Mouse (Mus musculus): ENCODE results near the gene Rpl11.
"Not testable (repeated sequence)": the region's sequence is repeated elsewhere in the genome, so short reads cannot be mapped to it uniquely, and the experiment has no call there.

Gene Rpl11

DNA sequence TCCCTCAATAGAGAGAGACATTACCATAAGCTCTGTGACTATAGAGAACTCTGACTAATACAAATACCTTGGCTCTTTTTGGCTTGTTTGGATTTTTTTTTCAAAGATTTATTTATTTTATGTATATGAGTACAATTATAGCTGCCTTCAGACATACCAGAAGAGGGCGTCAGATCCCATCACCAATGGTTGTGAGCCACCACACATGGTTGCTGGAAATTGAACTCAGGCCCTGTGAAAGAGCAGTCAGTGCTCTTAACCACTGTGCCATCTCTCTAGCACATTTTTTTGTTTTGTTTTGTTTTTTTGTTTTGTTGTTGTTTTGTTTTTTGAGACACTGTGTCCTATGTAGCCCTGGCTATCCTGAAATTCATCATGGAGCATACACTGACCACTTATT, 27.9 kb downstream of the Rpl11 start:
- no peak for DNase-seq

DNA sequence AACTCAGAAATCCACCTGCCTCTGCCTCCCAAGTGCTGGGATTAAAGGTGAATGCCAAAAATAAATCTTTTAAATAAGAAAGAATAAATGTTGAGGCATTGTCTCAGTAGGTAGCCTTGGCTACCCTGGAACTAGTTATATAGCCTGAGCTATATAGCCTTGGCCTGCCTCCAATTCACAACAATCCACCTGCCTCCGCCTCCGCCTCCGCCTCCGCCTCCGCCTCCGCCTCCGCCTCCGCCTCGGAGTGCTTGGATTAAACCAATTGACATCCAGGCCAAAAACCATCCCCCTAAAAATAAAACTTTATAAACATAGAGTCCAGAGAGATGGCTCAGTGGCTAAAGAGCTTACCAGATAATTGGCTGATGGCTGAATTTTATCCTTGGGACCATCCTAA, 30.3 kb downstream of the Rpl11 start:
- DNase-seq = peak; percentile 34

DNA sequence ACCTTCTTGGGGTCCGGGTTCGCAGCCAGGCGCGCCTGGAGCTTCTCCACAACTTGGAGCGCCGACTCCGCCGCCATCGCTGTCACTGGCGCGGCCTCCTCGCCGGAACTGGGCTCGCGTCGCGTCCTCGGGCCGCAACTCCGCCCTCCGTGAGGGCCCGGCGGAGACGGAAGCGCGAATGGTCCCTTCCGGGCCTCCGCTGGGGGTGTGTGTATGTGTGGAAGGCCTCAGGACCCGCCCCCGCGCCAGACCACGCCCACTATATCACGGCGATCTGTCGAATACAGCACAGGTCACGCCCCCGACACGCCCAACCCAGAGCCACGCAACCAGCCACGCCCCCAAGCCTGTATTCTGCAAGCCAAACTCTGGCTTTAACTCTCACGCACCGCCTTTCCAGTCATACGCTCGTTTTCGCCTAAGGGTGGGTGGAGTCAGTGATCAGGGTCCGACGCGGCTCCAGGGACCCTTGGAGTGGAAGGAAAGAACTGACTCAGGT, 31.6 kb downstream of the Rpl11 start, which contains the start of gene Eloa:
TSS of gene Eloa (minus strand) at position 215 of the 499 bp plus-strand sequence.
- DNase-seq = peak; percentile 100

DNA sequence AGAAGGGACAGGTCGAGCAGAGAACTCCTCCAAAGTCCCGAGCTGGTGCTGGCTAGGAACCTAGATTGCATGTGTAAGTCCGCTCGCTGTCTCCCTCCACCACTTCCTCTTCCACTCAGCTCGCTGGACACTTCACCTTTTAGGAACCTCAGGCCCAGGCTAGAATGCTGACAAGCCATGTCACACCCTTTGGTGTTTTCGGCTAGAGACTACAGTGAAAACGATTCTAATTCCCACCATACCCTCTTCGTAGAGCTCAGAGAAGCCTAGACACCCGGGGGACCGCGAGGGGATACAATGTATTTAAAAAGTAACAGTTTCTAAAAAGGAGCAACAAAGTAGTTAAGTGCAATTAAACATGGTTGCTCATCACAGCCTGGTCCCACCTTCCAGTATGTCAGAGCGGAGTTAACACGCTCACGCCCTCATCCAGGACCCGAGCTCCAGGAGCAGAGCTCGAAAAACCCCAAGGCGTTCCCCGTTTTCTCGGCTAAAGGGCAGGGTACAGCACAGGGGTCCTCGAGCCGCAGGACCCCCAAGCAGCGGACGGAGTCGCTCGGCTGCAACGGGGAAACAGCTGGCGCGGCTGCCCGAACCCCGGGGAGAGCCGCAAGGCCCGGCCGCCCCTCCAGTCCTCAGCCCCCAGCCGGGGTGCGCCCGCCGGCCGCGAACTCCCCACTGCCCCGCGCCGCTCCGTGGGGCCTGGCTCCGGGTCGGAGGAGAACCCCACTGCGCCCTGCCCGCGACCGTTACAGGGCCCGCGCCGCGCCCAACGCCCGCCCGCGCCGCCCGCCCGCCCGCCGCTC, 32.3 kb downstream of the Rpl11 start:
- DNase-seq = peak; percentile 34

DNA sequence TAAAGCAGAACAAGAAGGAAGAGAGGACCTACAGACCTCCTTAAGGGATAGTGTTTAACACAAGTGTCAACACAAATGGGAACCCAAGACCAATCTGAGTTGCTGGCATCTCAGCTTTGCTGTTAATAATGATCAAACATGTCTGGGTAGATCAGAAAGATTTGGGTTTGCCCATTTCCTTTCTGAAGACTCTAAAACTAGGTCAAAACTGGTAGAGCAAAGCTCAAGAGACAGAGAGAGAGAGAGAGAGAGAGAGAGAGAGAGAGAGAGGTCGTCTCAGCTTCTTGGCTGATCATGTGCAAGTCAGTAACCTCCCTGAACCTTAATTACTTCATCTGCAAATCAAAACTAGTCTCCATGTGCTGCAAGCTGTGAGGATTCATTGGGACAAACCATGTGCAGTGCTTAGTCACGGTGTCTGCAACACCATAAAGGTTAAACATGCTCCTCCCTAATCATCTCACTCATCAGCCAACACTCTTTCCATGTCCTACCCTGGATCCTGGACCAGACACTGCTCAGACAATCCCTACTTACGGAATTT, 37.1 kb downstream of the Rpl11 start:
- no peak for DNase-seq

DNA sequence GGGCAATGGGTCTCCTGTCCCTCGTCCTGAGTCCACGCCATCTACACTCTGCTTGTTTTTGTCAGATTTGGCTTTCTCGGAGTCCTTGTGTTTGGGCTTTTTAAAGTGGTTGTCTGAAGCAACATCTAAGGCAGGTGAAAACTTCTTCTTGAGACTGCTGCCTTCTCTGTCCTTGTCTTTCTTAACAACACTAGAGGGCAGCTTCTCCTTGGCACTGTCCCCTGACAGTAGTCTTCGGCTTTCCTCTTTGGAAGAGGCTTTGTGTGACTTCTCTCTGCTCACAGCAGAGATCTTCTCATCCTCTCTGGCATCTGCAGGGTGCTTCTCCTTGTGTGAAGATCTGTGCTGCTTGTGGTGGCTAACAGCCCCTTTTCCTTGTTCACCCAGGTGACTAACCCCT, 42.6 kb downstream of the Rpl11 start:
- DNase-seq = no peak

DNA sequence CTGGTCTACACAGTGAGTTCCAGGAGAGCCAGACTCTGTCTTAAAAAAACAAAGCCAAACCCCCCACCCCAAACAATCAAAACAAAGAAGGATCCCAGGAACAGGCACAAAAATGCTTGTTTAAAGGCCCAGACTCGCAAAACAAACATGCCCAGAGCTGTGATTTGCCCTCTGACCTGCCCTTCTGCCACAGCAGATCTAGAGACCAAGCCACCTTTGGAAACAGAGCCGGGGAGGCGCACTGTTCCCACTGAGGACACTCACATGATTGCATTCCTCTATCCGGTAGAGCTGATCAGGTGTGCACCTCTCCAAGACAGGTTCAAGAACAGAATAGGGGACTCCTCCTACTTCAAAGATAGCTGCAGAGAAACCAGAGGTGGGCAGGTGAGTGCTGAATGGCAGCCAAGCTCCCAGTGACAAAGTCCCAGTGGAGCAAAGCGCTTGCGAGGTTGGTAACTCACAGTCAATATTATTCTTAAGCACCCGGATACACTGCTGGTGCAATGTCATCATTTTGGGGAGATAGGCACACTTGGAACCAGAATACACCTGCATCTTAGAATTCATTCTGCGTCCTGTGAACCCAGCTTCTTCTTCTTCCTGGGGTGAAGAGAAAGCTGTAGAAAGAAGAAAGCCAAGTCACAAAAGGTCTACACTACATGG, 44.3 kb downstream of the Rpl11 start:
- DNase-seq = no peak

DNA sequence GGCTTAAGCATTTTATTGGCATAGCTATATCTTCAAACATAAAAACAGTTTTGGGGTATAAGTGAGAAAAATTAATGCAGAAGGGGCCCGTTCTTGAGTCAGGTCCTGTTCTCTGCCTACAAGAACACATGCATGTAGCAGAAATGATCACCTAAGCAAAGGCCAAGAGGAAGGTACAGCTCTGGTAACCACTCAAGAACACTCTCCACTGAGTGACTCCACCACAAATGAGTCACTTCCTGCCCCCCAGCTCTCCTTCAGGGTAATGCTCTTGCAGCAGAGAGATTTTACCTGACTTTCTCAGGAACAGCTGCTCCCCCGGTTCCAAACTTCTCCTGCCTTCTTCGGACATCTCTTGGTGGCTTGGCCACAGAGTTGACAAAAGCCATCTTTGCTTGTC, 46.4 kb downstream of the Rpl11 start:
- no peak for DNase-seq

DNA sequence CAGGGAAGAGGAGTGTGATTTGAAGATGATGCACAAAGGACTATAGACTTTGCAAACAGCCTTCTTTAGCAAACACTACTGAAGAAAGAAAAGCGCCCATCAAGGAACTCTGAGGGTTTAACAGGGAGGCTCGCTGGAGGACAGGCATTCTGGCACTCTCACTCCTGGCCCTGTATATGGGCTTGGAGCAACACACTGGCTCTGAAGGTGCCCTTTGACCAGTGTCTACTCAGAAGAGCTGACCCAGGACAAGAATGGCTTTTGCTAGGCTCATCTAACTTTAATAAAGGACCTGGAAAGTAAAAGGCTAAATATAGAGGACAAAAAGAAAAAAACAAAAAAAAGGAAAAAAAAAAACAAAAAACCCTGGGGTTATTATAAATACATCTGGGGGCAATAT, 48.3 kb downstream of the Rpl11 start:
- DNase-seq = peak; percentile 36

DNA sequence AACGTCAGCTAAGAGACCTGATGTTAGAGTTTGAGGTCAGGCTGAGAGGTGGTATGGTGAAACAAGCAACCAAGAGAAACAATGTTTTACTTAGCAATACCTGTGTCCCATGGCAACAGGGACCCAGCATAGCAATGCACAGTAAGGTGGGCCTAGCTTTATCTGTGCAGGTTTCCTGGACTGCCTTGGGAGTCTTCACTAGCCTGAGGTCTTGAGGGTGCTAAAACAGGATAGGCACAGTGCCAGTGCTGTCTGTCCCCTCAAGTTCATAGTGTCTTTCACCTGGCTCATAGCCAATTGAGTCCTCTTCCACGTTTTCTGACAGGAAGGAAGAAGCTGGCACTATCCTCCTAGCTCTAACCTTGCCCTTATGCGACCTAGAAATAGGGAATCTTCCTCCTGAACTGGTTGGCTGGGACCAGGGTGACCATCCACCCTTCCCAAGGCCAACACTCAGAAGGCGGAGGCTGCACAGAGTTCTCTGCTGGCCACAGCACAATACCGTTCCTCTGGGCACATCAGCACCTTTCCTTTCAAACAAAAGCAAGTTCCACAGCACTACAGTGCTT, 49.0 kb downstream of the Rpl11 start:
- no peak for DNase-seq

DNA sequence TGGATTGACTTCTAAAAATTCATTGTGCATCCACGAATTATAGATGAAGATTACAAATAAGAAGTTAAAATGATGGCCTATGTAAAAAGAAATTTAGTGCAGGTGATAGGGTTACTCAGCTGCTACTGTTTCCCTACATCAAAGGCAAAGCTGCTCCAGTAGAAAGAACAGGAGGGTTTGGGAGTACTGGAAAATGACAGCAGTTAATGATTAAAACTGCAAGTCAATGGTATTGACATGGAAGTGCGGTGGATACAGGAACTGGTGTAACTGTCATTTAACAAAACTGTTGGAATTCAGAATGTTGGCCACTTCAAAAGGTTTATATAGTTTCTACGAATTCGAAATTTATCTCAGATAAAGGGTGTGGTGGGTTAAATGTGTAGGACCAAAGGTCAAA, 58.1 kb downstream of the Rpl11 start:
- no peak for DNase-seq

DNA sequence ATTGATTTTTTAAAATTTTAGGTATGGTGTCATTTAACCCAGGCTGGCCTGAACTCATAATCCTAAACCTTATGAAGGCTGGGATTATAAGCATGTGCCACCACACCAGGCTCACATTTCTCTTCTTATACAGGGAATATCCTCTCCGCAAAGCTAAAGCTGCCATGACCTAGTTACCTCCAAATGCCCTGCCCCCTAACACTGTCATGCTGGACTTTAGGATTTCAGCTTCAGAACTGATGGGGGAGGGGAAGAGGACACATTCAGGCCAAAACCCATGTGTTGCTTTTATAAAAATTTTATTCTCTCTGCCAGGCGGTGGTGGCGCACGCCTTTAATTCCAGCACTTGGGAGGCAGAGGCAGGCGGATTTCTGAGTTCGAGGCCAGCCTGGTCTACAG, 59.3 kb downstream of the Rpl11 start:
- DNase-seq = no peak

DNA sequence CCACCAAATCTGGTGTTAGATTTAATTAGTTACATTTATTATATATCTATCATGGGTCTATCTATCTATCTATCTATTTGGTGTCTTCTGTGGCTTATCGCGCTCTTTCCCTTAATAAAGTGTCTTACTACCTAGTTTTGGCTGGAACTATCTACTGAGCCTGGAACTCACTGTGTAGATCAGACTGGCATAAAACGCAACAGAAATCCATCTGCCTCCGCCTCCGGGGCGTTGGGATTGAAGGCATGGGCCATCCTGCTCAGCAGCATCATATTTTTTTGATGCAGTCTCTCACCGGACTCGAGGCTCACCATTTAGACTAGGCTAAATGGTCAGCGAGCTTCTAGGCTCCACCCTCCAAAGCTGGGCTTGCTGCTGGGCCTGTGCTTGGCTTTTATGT, 65.5 kb downstream of the Rpl11 start:
- no peak for DNase-seq

DNA sequence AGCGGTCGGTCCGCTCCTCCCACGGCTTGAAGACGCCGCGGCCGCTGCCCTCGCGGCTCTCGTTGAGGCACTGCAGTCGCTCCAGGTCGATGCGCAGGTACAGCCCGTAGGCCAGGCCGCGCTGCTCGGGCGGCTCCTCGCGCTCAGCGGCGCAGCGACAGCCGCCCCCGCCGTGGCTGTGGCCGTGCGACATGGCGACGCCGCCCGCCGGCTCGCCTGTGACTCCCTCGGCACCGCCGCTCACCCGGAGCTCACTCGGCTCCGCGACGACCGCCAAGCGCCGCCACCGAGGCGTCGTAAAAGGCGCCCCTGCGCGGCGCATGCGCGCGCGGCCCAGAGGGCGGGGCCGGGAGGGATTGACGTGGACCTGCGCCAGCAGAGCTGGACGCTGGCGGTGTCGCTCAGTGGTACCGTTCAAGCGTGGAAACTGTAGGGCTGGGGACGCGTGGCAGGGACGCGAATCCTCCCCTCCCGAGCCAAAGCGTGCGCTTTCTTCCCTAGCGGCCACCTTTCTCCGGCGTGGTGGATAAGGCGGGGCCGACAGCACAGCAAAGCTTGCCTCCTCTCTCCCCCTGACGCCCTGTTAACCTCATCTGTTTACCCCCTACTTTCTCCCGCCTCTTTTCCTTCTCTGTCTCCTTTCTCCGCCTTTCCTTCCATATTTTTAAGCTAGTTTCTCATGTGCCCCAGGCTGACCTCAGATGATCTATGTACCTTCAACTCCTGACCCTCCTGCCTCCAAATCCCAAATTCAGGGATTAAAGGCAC, 66.1 kb downstream of the Rpl11 start, which contains the start of gene Pithd1:
TSS of gene Pithd1 (minus strand) at position 322 of the 768 bp plus-strand sequence.
- DNase-seq = peak; percentile 94

DNA sequence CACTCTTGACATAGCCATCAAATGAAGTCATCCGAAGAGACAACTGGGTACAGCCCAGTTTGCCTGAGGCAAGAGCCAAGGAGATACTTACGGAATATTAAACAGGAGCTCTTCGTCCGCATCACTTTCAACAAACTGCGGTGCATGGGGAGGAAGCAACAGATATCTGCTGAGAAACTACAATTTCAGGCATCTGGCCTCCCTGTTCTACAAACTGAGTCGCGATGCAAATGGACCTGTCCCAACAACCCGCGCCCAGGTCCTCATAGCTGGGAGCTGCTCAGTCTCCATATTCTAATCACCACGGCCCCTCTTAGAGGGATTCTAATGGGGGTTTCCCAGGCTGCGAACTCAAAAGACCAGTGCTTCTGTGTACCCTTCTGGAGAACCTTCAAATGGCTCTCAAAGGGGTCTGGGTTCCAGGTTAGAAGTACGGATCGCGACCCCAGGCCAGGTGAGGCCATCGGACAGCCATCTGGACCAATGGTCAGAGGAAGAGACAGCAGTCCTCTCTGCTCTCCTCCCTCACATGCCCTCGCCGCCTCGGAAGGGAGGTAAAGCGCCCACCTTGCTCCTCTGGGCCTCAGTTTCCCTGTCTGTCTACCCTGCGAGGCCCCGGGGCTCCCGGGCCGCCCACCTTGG, 66.8 kb downstream of the Rpl11 start:
- no peak for DNase-seq

DNA sequence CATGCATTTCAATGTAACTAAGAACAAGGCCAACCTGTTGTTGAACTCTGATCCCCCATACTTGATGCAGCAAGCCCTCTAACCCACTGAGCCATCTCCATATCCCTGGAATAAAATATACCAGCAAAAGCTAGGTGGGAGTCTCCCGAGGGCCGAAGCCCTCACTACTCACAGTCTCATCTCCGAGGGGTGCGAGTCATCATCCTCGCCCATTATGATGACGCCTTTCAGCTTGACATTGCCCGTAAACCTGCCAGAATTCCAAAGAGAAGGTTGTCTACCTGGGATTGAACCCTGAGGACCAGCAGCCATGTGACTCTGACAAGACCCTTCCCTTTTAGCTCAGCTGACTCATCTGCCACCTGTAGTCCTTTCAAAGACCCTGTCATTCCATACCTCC, 67.5 kb downstream of the Rpl11 start:
- no peak for DNase-seq

DNA sequence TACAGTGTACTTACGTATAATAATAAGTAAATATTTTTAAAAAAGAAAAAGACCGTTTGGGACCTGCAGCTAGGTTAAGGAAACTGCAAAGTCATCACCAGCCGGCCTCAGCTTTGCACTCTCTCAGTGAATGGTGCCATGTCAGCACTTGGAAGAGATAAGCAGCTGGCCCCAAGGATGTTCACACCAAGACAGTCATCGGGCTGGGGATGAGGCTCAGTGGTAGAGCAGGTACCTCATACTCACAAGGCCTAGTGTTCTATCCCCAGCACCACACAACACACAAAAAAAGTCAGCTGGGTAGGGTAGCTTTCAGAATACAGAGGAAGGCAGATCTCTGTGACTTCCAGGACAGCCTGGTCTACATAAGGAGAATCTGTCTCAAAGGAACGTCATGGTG, 68.0 kb downstream of the Rpl11 start:
- no peak for DNase-seq

DNA sequence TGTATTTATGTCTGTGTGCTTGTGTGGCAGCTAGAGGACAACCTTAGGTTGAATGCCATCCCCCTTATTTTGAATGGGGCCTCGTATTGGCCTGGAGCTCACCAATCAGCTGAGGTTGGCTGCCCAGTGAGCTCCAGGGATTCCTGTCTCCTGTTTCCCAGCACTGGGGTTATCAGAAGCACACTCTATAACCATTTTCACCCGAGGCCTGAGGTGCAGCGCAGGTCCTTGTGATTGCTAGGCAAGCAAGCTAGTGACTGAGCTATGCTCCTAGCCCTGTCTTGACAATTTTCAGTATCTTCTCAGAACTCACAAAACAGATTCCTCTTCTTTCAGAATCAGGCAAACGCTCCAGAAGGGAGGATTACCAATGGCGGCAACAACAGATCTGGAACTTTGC, 68.7 kb downstream of the Rpl11 start:
- no peak for DNase-seq

DNA sequence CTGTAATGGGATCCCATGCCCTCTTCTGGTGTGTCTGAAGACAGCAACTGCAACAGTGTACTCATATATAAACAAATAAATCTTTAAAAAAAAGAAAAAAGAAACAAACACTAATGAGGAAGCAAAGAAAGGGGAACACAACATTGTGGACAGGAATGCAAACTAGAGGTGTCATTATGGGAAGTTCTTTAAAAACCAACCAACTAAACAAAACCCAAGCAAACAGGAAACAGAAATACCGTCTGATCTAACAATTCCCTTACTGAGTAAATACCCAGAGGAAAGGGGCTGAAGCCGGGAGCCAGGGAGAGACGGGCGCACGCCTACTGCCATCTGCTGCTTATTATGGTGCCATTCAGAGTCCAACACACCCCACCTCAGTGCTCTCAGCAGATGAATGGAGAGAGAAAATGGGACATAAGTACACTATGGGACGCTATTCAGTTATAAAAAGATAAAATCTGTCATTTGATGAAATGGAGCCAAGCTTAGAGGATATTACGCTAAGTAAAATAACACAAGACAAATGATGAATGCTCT, 71.6 kb downstream of the Rpl11 start:
- no peak for DNase-seq

DNA sequence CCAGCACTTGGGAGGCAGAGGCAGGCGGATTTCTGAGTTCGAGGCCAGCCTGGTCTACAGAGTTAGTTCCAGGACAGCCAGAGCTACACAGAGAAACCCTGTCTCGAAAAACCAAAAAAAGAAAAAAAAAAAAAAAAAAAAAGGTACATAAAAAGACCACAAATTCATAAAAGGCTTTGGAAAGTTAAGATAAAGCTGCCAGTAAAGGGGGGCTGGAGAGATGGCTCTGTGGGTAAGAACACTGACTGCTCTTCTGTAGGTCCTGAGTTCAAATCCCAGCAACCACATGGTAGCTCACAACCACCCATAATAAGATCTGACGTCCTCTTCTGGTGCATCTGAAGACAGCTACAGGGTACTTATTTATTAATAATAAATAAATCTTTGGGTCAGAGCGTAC, 73.0 kb downstream of the Rpl11 start:
- DNase-seq = not testable (repeated sequence)

Data from kidney, adult 9 months (tissue).